Mouse (Mus musculus): Measurements from ENCODE around the gene Brd9.

DNA sequence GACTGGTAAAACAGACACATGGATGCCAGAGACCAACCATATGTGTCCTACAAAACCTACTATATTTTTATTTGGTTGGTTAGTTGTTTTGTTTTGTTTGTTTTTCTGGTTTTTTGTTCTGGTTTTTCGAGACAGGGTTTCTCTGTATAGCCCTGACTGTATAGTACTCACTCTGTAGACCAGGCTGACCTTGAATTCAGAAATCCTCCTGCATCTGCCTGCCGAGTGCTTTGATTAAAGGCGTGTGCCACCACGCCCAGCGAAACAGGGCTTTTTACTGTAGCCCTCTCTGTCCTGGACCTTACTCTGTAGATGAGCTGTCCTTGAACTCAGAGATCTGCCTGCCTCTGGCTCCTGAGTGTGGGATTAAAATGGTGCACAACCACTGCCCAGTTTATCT lies 1.5 kb downstream of the Brd9 start:
- TF ChIP-seq CTCF (IDR thresholded peaks at IDR 0.05; ENCODE audit: low read depth, low read length), result no peak
- no peak for TF ChIP-seq POLR2A (IDR thresholded peaks at IDR 0.05; ENCODE audit: borderline replicate concordance, low read depth, low read length)

All from bone marrow macrophage, adult 2 months (primary cell).